Mouse (Mus musculus) CH12.LX (cell line): ENCODE measurements around the gene Ptprg. TPM values are rescaled to one million over a fixed set of nuclear protein-coding genes. Genes with fewer than 3 reads are reported as not detected.

Source experiments
- DNase-seq: peaks from one replicate; pipeline ENCODE4 v3.0.0-alpha.2; 2013; ENCODE audit errors: extremely low read depth
- H3K27ac ChIP-seq: 2 replicates; pipeline ENCODE4 v1.5.1; 2012; ENCODE audit warnings: low read depth, mild to moderate bottlenecking, control low read depth, moderate library complexity; ENCODE audit not compliant: insufficient read depth
- H3K27me3 ChIP-seq: replicated peaks from 2 replicates; pipeline ENCODE3; 2012; ENCODE audit warnings: inconsistent platforms
- H3K36me3 ChIP-seq, 2 experiments: replicated peaks in 1 of 2; 2 replicates each; pipeline versions ENCODE3 to v1.6.1; 2012; ENCODE audit warnings: inconsistent platforms in 1 of 2, low read length in 1 of 2, mild to moderate bottlenecking in 1 of 2, mixed read lengths in 1 of 2, moderate library complexity in 1 of 2; ENCODE audit not compliant: control insufficient read depth in 1 of 2, insufficient read depth in 1 of 2
- H3K4me1 ChIP-seq, 2 experiments: 2 replicates each; pipeline ENCODE4 v1.6.1; 2012; ENCODE audit warnings: inconsistent platforms in 1 of 2, moderate library complexity in 1 of 2; ENCODE audit not compliant: insufficient read depth in 2 of 2, control insufficient read depth in 1 of 2
- H3K4me2 ChIP-seq: 2 replicates; pipeline ENCODE4 v1.6.1; 2012; ENCODE audit warnings: low read depth, mild to moderate bottlenecking, control low read depth; ENCODE audit not compliant: poor library complexity, insufficient read depth, severe bottlenecking
- H3K4me3 ChIP-seq, 3 experiments: fragments of 150-350 bp in 1 of 3; sonication (generic) in 1 of 3; replicated peaks in 1 of 3; 2 replicates each; pipeline versions ENCODE3 to v1.5.1; 2011 to 2012; ENCODE audit warnings: low read depth in 2 of 3, low read length in 2 of 3, mild to moderate bottlenecking in 2 of 3, moderate library complexity in 2 of 3, control low read depth in 1 of 3, improper control_type of control experiment in 1 of 3, inconsistent platforms in 1 of 3, mixed read lengths in 1 of 3; ENCODE audit not compliant: poor library complexity in 1 of 3
- H3K79me2 ChIP-seq: replicated peaks from 2 replicates; pipeline ENCODE4 v1.6.1; 2012; ENCODE audit warnings: mild to moderate bottlenecking, moderate library complexity; ENCODE audit not compliant: control insufficient read depth, poor library complexity, insufficient read depth, severe bottlenecking; ENCODE audit errors: extremely low read depth
- H3K9ac ChIP-seq: 2 replicates; pipeline ENCODE4 v1.6.1; 2012; ENCODE audit warnings: low read depth, mild to moderate bottlenecking, control low read depth, moderate library complexity; ENCODE audit not compliant: insufficient read depth
- H3K9me3 ChIP-seq: replicated peaks from 2 replicates; pipeline ENCODE3; 2012; ENCODE audit warnings: low read length, inconsistent platforms, mixed read lengths
- BHLHE40 ChIP-seq: IDR thresholded peaks from 2 replicates; pipeline ENCODE4 v1.6.1; 2011; ENCODE audit warnings: mild to moderate bottlenecking, low read depth, low read length, improper control_type of control experiment
- E2F4 ChIP-seq: IDR thresholded peaks from 2 replicates; pipeline ENCODE4 v1.6.1; 2011; ENCODE audit warnings: low read depth, low read length, improper control_type of control experiment; ENCODE audit not compliant: insufficient replicate concordance
- EP300 ChIP-seq: IDR thresholded peaks from 2 replicates; pipeline ENCODE4 v1.6.1; 2011; ENCODE audit warnings: low read length, improper control_type of control experiment
- ETS1 ChIP-seq: conservative IDR thresholded peaks from 2 replicates; pipeline ENCODE4 v1.6.1; 2012; ENCODE audit warnings: low read depth, mild to moderate bottlenecking, inconsistent platforms, low read length, improper control_type of control experiment, moderate library complexity
- JUN ChIP-seq: IDR thresholded peaks from 2 replicates; pipeline ENCODE4 v1.6.1; 2011; ENCODE audit warnings: low read depth, mild to moderate bottlenecking, low read length, improper control_type of control experiment, moderate library complexity; ENCODE audit not compliant: insufficient read depth
- JUND ChIP-seq: conservative IDR thresholded peaks from 2 replicates; pipeline ENCODE4 v1.6.1; 2011; ENCODE audit warnings: low read depth, low read length, improper control_type of control experiment
- MAX ChIP-seq: IDR thresholded peaks from 2 replicates; pipeline ENCODE4 v1.6.1; 2011; ENCODE audit warnings: low read length, improper control_type of control experiment
- MAZ ChIP-seq: IDR thresholded peaks from 2 replicates; pipeline ENCODE4 v1.6.1; 2012; ENCODE audit warnings: low read depth, mild to moderate bottlenecking, inconsistent platforms, low read length, improper control_type of control experiment, moderate library complexity
- MXI1 ChIP-seq: IDR thresholded peaks from 2 replicates; pipeline ENCODE4 v1.6.1; 2011; ENCODE audit warnings: mild to moderate bottlenecking, low read depth, low read length, improper control_type of control experiment
- PAX5 ChIP-seq: IDR thresholded peaks from 2 replicates; pipeline ENCODE4 v1.6.1; 2012; ENCODE audit warnings: low read length, inconsistent platforms, mixed read lengths
- RCOR1 ChIP-seq: conservative IDR thresholded peaks from 2 replicates; pipeline ENCODE4 v1.6.1; 2012; ENCODE audit warnings: low read depth, mild to moderate bottlenecking, inconsistent platforms, low read length, improper control_type of control experiment
- SIN3A ChIP-seq: IDR thresholded peaks from 2 replicates; pipeline ENCODE4 v1.6.1; 2012; ENCODE audit warnings: low read length, improper control_type of control experiment, inconsistent platforms
- SMC3 ChIP-seq: IDR thresholded peaks from 2 replicates; pipeline ENCODE4 v1.6.1; 2011; ENCODE audit warnings: low read depth, low read length, improper control_type of control experiment
- TBP ChIP-seq: conservative IDR thresholded peaks from 2 replicates; pipeline ENCODE4 v1.6.1; 2011; ENCODE audit warnings: low read depth, low read length, improper control_type of control experiment
- UBTF ChIP-seq: IDR thresholded peaks from 2 replicates; pipeline ENCODE4 v1.6.1; 2012; ENCODE audit warnings: low read depth, mild to moderate bottlenecking, inconsistent platforms, low read length, improper control_type of control experiment, moderate library complexity
- ZMIZ1 ChIP-seq: IDR thresholded peaks from 2 replicates; pipeline ENCODE4 v1.6.1; 2012; ENCODE audit warnings: low read depth, mild to moderate bottlenecking, inconsistent platforms, low read length, improper control_type of control experiment
- ZNF384 ChIP-seq: IDR thresholded peaks from 2 replicates; pipeline ENCODE4 v1.6.1; 2012; ENCODE audit warnings: low read depth, low read length, improper control_type of control experiment, inconsistent platforms
- dilution Hi-C: fragments of 300-500 bp; cut with MboI; formaldehyde crosslinking; loops from 2 replicates; pipeline ENCODE4 v1.14.3; 2020; ENCODE audit warnings: low sequenced_read_pairs; ENCODE audit not compliant: extremely low pct_unique_long_range_greater_than_20kb, extremely low pct_ligation_motif_present
- in situ Hi-C: fragments of 300-500 bp; cut with MboI; formaldehyde crosslinking; loops from 3 replicates; pipeline ENCODE4 v1.14.3; 2019; ENCODE audit warnings: low sequenced_read_pairs, low pct_ligation_motif_present, low pct_unique_long_range_greater_than_20kb, mixed read lengths
- polyA plus RNA-seq: library from polyadenylated mRNA; unstranded; fragments of >175 nt; gene quantifications from 2 replicates; pipeline ENCODE4 v1.2.1, GENCODE M21; 2012; ENCODE audit warnings: low read depth; ENCODE audit not compliant: insufficient read length
- total RNA-seq, 2 experiments: library from RNA; depleted of rRNA; stranded (reverse); fragments of 300-350 nt in 1 of 2; fragments of >200 nt in 1 of 2; gene quantifications; 2 replicates each; pipeline ENCODE4 v1.2.3; 2012 to 2014

The Ptprg gene
- total and polyA plus RNA-seq, 3 experiments = 0.08 TPM; not detected in 2

DNA sequence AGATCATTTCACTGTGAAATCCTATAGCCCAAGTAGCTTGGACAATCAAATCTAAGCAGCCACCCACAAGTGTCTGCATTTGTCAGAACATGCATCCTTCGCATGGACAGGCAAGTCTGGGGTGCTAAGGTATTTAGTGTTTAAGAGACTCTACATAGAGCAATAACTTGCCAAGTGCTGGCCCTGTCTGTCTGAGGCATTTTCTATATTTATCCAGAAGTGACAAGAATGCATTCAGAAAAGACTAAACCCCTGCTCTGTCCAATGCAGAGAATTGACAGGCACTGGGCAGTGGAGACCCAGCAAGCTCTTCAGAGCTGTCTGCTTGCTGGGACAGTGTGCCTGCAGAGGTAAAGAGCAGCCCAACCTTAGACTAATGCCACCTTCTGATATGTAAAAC is 625.3 kb downstream of the Ptprg start:
- Histone ChIP-seq H3K9me3 (no peaks in the 10 kb centered on the region), H3K36me3 (no peaks in the 10 kb centered on the region), H3K4me1 (peaks cover 4 to 21% of the 10 kb centered on the region in 2 experiments), H3K27me3 (no peaks in the 10 kb centered on the region), H3K4me2 (no peak overlapping the region), H3K4me3 (no peak overlapping the region), H3K27ac (no peak overlapping the region), H3K9ac (no peak overlapping the region), H3K79me2 (no peaks in the 10 kb centered on the region)
- dilution Hi-C loops (no loop called here), in situ Hi-C loops (no loop called here)
- no peak for DNase-seq
- TF ChIP-seq ZMIZ1 (no peak), ETS1 (no peak), SIN3A (no peak), JUND (no peak), RCOR1 (no peak), BHLHE40 (no peak), PAX5 (no peak), UBTF (no peak), EP300 (no peak), MXI1 (no peak), TBP (no peak), MAX (no peak), MAZ (no peak), E2F4 (no peak), SMC3 (no peak), JUN (no peak)

- no peak overlapping the region for H3K27ac ChIP-seq
- H3K36me3 ChIP-seq = no peaks in the 10 kb centered on the region
- no peaks in the 10 kb centered on the region for H3K27me3 ChIP-seq
- no peak overlapping the region for H3K4me3 ChIP-seq
- no peaks in the 10 kb centered on the region for H3K79me2 ChIP-seq
- H3K4me2 ChIP-seq = peak overlapping the region; percentile 21; the same call in 1 of the 2 replicates
- in situ Hi-C loops (no loop called here), dilution Hi-C loops (no loop called here)
- TF ChIP-seq JUN (peak; percentile 97), ZNF384 (peak; percentile 97), EP300 (peak; percentile 79), UBTF (no peak), JUND (peak; percentile 93)
- no peak overlapping the region for H3K9ac ChIP-seq
- no peaks in the 10 kb centered on the region for H3K9me3 ChIP-seq
- peak; percentile 41 for DNase-seq
- peaks cover 4 to 21% of the 10 kb centered on the region in 2 experiments for H3K4me1 ChIP-seq
Observed at GRCm38 (mm10) chr14:12180116-12180515, 626.8 kb downstream of the Ptprg start.
